Mouse (Mus musculus) megakaryocyte, embryonic 14.5 days (primary cell): ENCODE data around the gene Msx3.

ENCODE experiments used
- FLI1 ChIP-seq: IDR thresholded peaks from 2 replicates; pipeline ENCODE4 v1.6.1; 2012; ENCODE audit warnings: low read length, inconsistent platforms, mixed read lengths
- GATA1 ChIP-seq: IDR thresholded peaks from 3 replicates; pipeline ENCODE4 v1.6.1; 2012; ENCODE audit warnings: mixed read lengths, low read length, inconsistent platforms, borderline replicate concordance

GRCm38 (mm10) chr7:140098466-140098865 is 49.6 kb upstream of the Msx3 start:
- TF ChIP-seq FLI1, result no peak
- TF ChIP-seq GATA1, result no peak
